Mouse (Mus musculus) ES-Bruce4 (cell line): ENCODE data around the gene Cdh23.

Experiments used
- CTCF ChIP-seq: IDR thresholded peaks from one replicate; pipeline ENCODE4 v1.8.1; 2011; ENCODE audit warnings: low read depth, low read length
- EP300 ChIP-seq: IDR thresholded peaks from 2 replicates; pipeline ENCODE4 v1.6.1; 2011; ENCODE audit warnings: low read depth, low read length; ENCODE audit not compliant: insufficient read depth
- POLR2A ChIP-seq: IDR thresholded peaks from one replicate; pipeline ENCODE4 v1.8.1; 2011; ENCODE audit warnings: low read length; ENCODE audit not compliant: insufficient read depth

GRCm38 (mm10) chr10:60282116-60283014 is 413.9 kb downstream of the Cdh23 start:
- no peak for TF ChIP-seq POLR2A
- TF ChIP-seq EP300: no peak
- TF ChIP-seq CTCF: no peak
